Mouse (Mus musculus): Measurements from ENCODE around the gene Ptgdr. TPM values are rescaled to one million over a fixed set of nuclear protein-coding genes. Genes with fewer than 3 reads are reported as not detected.
"Not testable (repeated sequence)": the region's sequence is repeated elsewhere in the genome, so short reads cannot be mapped to it uniquely, and the experiment has no call there.

Ptgdr gene
- 0.37 TPM in 1 of 2 replicates, not detected in the other for total RNA-seq (2017)

DNA sequence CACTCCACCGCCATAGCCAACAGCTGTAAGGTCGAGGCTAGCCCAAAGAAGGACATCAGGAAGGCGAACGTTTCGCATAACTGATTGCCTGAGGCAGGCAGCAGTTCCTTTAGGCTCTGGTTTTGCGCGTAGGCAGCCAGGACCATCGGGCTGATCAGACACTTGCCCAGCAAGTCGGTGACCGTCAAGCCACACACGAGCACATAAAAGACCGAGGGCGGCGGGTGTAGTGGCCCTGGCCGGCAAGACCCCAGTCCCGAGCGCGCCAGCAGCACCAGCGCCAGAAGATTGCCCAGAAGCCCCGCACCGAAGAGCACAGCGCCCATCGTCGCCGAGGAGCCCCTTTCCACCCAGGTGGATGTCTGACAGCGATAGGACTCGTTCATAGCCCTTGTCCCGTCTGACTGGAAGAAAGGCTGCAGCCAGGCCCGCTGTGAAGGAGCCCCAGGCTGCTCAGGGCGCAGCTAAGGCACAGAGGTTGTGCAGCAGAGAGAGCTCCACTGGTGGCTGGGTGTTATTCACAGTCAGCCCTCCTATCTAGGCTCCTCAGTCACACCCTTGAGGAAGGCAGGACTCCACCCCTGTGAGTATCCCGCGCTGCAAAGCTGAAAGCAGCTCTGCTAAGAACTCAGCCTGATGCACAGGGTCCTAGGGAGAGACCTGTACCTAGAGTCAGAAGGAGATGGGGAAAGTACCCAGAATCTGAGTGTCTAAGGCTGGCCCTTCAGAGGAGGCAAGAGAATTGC is at the start of gene Ptgdr:
Gene Ptgdr (minus strand): TSS at position 508 of the 746 bp plus-strand sequence.
- ATAC-seq (ENCODE audit: extremely low read depth, insufficient number of reproducible peaks, low FRiP score, poor library complexity, severe bottlenecking): no peak

DNA sequence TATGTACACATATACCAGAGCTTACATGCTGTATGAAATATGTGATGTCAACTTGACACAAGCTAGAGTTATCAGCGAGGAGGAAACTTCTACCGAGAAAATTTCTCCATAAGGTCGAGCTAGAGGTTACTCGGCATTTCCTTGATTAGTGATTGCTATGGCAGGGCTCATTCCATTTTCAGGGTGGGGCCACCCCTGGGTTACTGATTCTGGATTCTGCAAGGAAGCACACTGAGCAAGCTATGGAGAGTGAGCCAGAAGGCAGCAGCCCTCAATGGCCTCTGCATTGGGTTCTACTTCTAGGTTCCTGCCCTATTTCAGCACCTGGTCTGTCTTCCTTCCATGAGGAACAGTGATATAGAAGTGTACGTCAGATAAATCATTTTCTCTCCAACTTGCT is 48.6 kb upstream of the Ptgdr start:
- no peak for ATAC-seq (ENCODE audit: extremely low read depth, insufficient number of reproducible peaks, low FRiP score, poor library complexity, severe bottlenecking)

DNA sequence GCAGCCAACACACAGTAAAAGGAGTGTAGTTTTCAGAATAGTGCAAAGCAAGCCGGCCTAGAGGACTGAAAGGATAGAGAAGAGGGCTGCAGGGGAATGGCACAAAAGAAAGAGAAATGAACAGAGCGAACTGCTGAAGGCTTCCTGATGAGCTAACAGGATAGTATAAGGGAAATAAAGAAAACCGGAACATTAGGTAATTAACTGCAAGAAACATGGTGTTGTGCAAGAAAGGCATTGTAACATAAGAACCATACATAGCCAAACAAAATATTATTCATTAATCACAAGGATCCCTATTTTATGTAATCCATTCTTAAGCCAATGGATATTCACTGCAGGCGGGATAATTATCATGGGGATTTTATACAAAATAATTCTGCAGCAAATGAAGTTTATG is 45.0 kb upstream of the Ptgdr start:
- ATAC-seq (ENCODE audit: extremely low read depth, insufficient number of reproducible peaks, low FRiP score, poor library complexity, severe bottlenecking): no peak

DNA sequence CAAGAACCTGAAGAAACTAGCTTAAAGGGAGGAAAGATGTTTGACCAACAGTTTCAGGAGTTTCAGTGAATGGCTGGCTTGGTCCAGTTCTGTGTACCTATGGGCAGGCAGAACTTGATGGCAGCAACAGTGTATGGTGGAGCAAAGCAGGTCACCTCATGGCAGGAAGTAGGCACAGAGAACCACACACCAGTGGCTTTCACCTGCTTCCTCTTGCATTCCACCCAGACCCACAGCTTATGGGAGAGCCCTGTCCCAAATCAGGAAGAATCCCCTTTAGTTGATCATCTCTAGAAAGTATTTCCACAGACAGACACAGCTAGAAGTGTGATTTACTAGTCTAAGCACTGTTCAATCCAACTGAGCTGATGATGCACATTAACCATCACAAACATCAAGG is 42.6 kb upstream of the Ptgdr start:
- not testable (repeated sequence) for ATAC-seq (ENCODE audit: extremely low read depth, insufficient number of reproducible peaks, low FRiP score, poor library complexity, severe bottlenecking)

DNA sequence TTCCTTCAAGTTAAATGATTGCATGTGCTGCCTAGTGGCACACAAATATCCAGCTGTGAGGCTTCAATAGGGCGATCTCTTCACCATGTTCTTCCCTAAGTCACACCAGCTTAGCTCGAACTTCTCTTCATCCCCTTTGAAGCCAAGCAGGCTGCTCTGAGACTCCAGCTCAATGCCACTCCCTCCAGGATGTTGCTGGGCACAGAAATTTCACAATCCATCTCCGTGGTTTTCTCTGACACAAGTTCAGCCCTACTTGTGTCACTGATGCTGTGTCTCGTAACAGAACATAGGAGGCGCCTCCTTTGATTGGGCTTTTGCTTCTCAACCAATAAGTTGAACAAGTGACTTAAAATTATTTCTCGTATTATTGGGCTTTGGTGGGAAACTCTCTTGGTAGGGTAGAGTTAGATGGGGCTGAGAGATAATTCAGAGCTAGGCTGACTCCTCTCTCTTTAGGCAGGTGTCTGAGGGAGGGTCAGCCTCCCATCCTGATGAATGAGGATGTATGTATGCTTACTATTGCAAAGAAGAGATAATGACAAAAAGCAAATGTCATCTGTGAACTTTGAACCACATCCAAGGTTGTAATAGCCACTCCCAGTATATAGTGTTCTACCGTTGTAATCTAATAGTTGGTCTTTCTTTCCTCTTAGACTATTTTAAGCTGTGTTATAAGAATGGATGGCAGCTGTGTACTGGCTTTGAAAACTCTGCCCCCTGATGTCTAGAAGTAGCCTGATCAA is 32.4 kb upstream of the Ptgdr start:
- ATAC-seq (ENCODE audit: extremely low read depth, insufficient number of reproducible peaks, low FRiP score, poor library complexity, severe bottlenecking): 0 out of 2 replicates have a peak, but pooled peaks have one; percentile 46

DNA sequence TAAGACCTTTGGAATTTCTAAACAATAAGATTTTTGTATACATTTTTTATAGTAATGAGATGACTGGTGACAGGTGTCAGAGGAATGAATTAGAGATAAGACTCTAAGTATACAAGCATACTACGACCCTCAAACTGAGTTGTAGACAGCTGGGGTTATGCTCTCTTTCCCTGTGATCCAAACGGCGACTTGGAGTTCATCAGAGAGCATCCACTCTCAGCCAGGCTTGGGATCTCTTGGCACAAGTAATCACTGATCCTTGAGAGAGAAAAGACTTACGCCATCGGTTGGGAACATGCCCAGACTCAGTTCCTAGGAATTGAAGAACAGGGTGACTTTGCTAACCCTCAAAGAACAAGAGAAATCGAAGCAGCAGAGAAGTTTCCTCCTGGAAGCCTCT is 10.5 kb upstream of the Ptgdr start:
- no peak for ATAC-seq (ENCODE audit: extremely low read depth, insufficient number of reproducible peaks, low FRiP score, poor library complexity, severe bottlenecking)

DNA sequence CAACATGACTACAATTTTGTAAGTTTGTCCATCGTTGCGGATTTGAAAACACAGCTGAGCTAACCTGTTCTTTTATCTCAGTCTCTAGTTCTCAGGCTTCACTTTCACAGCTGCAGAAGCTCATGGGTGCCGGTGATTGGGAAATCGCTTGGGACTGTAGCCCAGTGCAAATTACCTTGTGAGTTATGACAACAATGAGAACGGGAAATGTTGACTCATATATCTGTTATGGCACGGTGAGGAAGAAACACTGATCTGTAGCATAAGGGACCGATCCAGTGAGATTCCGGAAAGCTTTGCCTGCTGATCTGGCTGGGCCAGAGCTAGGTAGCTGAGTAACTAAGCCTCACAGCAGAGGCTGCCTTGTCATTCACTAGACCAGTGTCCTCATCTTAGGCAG is 6.5 kb upstream of the Ptgdr start:
- peak; percentile 89 for ATAC-seq (ENCODE audit: extremely low read depth, insufficient number of reproducible peaks, low FRiP score, poor library complexity, severe bottlenecking)

DNA sequence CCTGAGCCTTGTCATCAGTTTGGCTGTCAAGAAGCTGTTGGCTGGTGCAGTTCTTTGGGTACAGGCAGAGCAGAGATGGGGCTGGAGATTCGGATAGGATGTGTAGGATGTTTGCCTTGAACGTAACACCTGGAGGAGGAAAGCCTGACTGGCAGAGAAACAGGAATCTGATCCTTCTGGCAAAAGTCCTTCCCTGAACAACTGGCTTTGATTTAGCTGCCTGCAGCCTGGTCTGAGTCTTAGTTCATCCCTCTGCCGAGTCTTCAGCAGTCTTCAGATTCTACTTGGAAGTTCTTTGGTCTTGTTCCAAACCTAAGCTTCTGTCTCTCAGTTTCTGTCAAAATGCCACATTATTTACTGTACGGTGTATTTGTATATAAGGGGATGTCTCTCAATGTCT is 3.9 kb upstream of the Ptgdr start:
- ATAC-seq (ENCODE audit: extremely low read depth, insufficient number of reproducible peaks, low FRiP score, poor library complexity, severe bottlenecking): no peak

DNA sequence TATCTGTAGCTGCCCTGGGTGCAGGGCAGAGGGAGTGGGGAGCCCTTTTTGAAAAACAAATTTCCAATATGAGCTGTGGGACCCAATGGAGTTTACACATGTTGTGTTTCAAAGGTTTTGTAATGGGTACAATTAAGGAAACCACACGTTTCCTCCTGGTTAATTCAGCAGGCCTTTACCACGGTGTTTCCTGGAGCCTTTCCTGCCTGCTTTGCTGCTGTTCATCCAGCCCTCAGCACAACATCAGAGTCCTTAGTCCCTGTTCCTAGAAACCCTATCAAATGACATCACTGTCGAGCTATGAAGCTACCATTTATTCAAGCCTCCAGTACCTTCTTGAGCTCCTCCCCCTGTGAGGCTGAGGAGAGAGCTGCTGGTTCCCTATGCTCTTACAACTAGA is 2.0 kb upstream of the Ptgdr start:
- no peak for ATAC-seq (ENCODE audit: extremely low read depth, insufficient number of reproducible peaks, low FRiP score, poor library complexity, severe bottlenecking)

DNA sequence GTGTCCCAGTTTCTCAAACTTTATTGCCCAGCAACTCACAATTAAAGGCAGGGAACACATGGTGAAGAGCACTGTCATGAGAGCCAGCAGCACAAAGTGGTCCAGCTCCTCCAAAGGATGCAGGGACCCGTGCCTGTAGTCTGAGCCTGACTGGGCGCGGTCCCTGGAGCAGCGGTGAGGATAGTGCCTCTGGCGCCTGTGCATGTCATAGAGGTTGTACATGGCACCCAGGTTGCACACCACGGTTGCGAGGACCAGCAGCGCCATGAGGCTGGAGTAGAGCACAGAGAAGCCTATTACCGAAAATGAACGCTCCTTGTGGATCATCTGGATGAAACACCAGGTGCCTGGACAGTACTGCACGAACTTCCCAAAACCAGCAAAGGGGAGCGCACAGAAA is 803 bp downstream of the Ptgdr start:
- ATAC-seq (ENCODE audit: extremely low read depth, insufficient number of reproducible peaks, low FRiP score, poor library complexity, severe bottlenecking): no peak

DNA sequence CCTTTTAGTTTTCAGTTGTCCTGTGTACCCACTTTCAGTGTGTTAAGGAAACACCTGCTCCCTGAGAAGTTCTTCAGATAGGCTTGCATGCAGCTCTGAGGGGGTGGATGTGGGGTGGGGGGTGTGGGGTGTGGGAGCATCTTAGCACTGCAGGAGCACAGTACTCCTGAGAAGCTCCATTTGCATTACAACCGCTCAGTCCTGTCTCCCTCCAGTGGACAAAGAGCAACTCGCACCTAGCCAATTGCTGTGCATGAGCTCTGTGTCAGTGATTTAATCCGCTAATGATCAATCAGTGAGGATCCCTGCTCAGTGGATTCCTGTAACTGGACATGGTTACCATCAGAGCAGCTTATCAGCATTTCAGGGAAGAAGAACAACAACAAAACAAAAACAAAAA is 8.5 kb downstream of the Ptgdr start:
- peak; percentile 66; the same call in 1 of the 2 replicates for ATAC-seq (ENCODE audit: extremely low read depth, insufficient number of reproducible peaks, low FRiP score, poor library complexity, severe bottlenecking)

DNA sequence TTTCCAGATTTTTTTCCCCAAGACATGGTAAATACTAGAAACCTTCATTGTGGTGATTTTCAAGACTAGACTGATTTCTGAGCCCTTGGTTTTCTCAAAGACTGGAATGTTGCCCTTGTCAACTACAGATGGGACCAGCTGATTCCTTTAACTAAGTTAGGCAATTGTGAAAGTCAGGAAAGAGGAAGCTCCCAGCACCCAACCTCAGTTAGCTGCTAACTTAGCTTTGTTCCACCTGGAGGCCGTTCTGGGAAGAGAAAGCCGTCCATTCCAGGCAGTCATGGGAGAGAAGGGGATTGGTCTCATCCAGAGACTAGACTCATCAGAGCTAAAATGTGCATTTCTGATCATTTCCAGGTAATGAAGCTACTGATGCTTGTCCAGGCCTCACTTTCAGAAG is 11.4 kb downstream of the Ptgdr start:
- no peak for ATAC-seq (ENCODE audit: extremely low read depth, insufficient number of reproducible peaks, low FRiP score, poor library complexity, severe bottlenecking)

DNA sequence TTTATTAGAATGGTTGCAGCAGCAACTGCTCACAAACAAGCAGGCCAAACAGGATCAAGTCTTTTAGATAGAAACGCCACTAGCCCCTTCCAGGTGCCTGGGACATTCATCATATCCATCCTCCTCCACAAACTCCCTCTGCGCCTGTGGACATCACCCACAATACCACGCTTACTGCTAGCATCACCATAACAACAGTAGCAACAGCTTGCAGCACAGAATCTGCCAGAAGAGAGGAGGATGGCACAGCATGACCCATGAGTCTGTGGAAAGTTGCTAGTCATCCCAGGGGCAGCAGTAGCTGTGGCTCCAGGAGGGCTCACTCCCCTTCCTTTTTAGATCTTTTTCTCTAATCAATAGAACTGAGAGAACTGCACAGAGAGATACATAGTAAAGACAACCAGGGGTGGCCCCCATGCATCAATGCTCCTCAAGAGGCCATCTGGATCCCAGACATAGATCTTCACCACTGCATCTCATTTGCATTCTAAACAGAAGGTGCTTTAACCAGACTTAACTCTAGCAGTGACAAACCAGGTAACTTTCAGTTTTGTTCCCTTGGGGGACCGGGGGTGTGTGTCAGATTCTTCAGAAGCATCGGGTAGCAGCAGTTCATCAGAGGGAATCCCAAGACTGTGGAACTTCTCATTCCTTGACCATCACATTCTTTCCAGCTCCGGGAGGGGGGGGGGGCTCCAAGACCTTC is 12.5 kb downstream of the Ptgdr start:
- ATAC-seq (ENCODE audit: extremely low read depth, insufficient number of reproducible peaks, low FRiP score, poor library complexity, severe bottlenecking): no peak

DNA sequence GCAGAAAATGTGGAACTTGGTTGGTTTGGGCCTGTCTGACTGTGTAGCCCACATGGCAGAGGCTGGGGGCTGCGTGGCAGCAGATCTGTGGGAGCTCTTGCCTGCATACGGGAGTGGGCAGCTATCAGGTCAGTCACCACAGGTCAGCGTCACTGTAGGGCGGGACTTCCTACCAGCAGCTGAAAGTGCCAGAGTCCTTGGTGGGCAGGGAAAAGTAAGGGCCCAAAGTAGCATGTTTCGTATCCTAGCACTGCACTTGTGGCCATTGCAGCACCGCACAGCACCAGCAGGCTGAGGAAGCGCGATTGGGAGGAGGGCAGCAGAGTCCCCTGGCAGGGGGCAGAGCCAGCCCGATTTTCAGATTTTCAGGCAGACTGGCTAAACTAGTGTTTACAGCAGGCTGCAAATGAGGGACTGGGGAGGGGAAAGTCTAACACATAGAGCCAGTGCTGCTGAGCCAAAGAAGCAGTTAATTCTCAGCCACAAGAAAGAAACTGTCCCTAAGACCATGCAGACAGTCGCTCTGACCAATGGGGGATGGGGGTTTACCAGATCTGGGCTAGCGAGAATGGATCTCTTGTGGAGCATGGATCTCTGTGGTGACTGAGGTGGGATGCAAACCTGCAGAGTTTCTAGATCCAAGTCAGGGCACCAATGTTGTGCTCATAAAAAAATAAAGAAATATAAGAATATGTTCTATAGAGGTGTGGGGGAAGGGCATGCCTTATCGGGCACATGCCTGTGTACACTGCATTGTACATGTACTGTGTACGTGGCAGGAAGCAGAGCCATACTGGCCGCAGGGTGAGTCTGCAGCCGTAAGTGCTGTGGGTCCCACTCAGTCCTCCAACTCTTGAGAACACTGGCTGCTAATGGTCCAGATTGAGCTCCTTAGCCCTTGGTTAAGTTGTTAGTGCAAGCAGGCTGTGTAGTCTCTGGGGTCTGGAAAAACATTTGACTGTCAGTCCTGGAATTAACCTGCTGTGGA is 15.1 kb downstream of the Ptgdr start:
- ATAC-seq (ENCODE audit: extremely low read depth, insufficient number of reproducible peaks, low FRiP score, poor library complexity, severe bottlenecking): no peak

DNA sequence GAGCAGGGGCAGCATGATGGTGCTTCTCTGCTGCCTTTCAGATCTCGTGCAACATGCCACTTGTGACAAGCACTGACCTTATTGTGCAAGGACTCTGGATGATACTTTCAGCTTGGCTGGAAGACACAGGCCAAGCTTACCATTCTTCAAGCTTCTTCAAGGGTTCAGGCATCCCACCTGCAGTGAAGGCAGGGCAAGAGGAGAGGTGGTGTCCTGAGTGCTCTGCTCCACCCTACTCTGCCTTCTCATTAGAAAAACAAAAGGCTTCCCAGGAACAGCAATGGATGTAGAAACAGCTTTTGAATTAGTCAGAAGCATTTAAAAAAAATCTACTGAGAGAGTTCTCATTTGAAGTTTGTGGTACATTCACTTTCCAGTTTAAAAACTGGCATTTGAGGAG is 20.5 kb downstream of the Ptgdr start:
- no peak for ATAC-seq (ENCODE audit: extremely low read depth, insufficient number of reproducible peaks, low FRiP score, poor library complexity, severe bottlenecking)

DNA sequence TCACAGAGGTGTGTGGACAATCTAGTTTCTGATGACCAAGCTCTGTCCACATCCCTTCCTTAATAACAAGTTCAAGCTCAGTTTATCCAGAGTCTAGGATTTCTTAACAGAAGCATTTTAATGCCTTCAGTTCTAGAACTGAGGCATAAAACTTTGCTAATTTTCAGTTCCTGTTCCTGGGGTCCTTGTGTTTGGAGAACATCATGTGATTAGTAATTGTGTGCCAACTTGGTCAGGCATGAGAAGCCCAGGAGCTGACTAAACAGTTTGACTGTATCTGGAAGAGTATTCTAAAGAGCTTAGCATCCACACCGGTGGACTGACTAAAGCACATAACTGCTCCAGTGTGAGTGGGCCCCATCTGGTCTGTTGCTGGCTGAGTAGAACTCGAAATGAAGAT is 24.0 kb downstream of the Ptgdr start:
- no peak for ATAC-seq (ENCODE audit: extremely low read depth, insufficient number of reproducible peaks, low FRiP score, poor library complexity, severe bottlenecking)

DNA sequence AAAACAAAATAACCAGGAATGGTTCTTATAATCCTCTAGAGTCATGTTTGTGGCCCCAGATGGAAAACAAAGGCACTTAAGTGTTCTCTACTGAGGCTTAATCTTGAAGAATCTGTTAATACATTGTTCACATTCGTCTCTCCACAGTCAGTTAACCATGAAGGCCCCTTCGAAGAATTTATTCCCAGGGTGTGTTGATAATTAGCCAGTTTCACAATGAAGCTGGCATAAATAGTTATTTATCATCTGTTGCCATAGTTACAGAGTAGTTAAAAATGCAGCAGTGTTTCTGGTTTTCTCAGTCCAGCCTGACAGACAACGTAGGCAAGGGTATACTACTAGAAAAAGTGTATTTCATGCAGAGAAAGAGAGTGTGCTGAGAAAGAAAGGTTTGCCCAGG is 25.0 kb downstream of the Ptgdr start:
- ATAC-seq (ENCODE audit: extremely low read depth, insufficient number of reproducible peaks, low FRiP score, poor library complexity, severe bottlenecking): not testable (repeated sequence)

DNA sequence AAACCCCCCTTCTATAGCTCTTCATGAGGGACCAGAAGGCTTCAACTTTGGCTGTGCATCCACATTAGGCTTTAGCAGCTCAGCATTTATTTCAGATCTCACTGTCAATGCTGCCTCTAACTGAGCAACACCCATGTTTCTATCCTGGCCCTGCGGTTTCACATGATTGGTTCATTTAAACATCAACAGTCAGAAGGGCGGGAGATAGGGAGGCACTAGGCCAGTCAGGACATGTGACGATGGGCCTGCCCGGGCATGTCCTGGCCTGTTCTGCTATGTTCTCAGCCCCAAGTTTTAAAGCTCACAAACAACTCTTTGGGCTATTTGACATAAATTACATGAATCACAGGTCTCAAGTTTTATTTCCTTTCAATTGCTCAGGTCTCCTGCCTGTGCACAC is 26.1 kb downstream of the Ptgdr start:
- ATAC-seq (ENCODE audit: extremely low read depth, insufficient number of reproducible peaks, low FRiP score, poor library complexity, severe bottlenecking): not testable (repeated sequence)

DNA sequence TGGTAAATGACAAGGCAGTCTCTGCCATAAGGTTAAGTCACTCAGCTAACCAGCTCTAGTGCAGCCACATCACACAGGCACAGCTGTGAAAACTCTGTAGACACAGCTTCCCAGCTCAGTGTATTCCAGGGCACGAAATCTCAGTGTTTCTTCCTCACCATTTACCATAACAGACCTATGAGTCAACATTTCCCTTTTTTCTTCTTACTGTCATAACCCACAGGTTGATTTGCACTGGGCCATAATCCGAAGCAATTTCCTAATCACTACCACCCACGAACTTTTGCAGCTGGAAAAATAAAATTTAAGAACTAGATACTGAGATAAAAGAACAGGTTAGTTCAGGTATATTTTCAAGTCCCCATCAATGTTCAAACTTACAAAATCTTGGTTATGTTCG is 31.4 kb downstream of the Ptgdr start:
- no peak for ATAC-seq (ENCODE audit: extremely low read depth, insufficient number of reproducible peaks, low FRiP score, poor library complexity, severe bottlenecking)
